Mouse (Mus musculus) lung, postnatal 0 days (tissue): ENCODE data around the gene Chia1. TPM values are rescaled to one million over a fixed set of nuclear protein-coding genes. Genes with fewer than 3 reads are reported as not detected.

Experiments used
- ATAC-seq: fragments of 200-750 bp; cut with Nextera tagmentation; 2 replicates; pipeline ENCODE4 v1.8.0; 2017; ENCODE audit warnings: moderate library complexity
- DNase-seq: peaks from one replicate; pipeline ENCODE4 v3.0.0-alpha.2; 2016; ENCODE audit warnings: low spot score
- H3K27ac ChIP-seq: fragments of 300-500 bp; sonication (generic); 2 replicates; pipeline ENCODE4 v1.5.1; 2014; ENCODE audit warnings: antibody characterized with exemption, mild to moderate bottlenecking, low read length, mixed read lengths
- H3K27me3 ChIP-seq: fragments of 300-500 bp; sonication (generic); replicated peaks from 2 replicates; pipeline ENCODE4 v1.6.1; 2014; ENCODE audit warnings: low read length, mixed read lengths; ENCODE audit not compliant: insufficient read depth
- H3K36me3 ChIP-seq: fragments of 300-500 bp; sonication (generic); 2 replicates; pipeline ENCODE4 v1.6.1; 2014; ENCODE audit warnings: low read length, mixed read lengths; ENCODE audit not compliant: insufficient read depth
- H3K4me1 ChIP-seq: fragments of 300-500 bp; sonication (generic); 2 replicates; pipeline ENCODE4 v1.6.1; 2014; ENCODE audit warnings: antibody characterized with exemption, low read depth, low read length, mixed read lengths; ENCODE audit not compliant: insufficient read depth
- H3K4me2 ChIP-seq: fragments of 300-500 bp; sonication (generic); replicated peaks from 2 replicates; pipeline ENCODE4 v1.6.1; 2014; ENCODE audit warnings: low read depth, mild to moderate bottlenecking, low read length, moderate library complexity, mixed read lengths
- H3K4me3 ChIP-seq: fragments of 300-500 bp; sonication (generic); 2 replicates; pipeline ENCODE4 v1.5.1; 2014; ENCODE audit warnings: low read depth, low read length
- H3K9ac ChIP-seq: fragments of 300-500 bp; sonication (generic); replicated peaks from 2 replicates; pipeline ENCODE4 v1.6.1; 2014; ENCODE audit warnings: low read depth, mild to moderate bottlenecking
- H3K9me3 ChIP-seq: fragments of 300-500 bp; sonication (generic); 2 replicates; pipeline ENCODE4 v1.6.1; 2016; ENCODE audit warnings: low read length, mixed read lengths
- CTCF ChIP-seq: IDR thresholded peaks from 2 replicates; pipeline ENCODE4 v1.5.1; 2016; ENCODE audit warnings: antibody characterized with exemption, mild to moderate bottlenecking
- EP300 ChIP-seq: IDR thresholded peaks from 2 replicates; pipeline ENCODE4 v1.6.1; 2016; ENCODE audit warnings: antibody characterized with exemption, mild to moderate bottlenecking, control low read depth
- WGBS: fragments of 180-500 bp; shearing (Covaris S2); extraction: QIAGEN DNeasy Blood & Tissue Kit; methylation state at CpG from one replicate; pipeline ENCODE4 v1.1.7; 2014; 5-methylcytosine and 5-hydroxymethylcytosine counted together
- polyA plus RNA-seq: library from polyadenylated mRNA; unstranded; fragments of >200 nt; fragmentation: Nextera tagmentation; extraction: Ambion mirVana; gene quantifications from 2 replicates; pipeline ENCODE4 v1.2.1, GENCODE M21; 2015

The Chia1 gene
- polyA plus RNA-seq, 1 experiment from 2014 or later: 69.6 TPM

DNA sequence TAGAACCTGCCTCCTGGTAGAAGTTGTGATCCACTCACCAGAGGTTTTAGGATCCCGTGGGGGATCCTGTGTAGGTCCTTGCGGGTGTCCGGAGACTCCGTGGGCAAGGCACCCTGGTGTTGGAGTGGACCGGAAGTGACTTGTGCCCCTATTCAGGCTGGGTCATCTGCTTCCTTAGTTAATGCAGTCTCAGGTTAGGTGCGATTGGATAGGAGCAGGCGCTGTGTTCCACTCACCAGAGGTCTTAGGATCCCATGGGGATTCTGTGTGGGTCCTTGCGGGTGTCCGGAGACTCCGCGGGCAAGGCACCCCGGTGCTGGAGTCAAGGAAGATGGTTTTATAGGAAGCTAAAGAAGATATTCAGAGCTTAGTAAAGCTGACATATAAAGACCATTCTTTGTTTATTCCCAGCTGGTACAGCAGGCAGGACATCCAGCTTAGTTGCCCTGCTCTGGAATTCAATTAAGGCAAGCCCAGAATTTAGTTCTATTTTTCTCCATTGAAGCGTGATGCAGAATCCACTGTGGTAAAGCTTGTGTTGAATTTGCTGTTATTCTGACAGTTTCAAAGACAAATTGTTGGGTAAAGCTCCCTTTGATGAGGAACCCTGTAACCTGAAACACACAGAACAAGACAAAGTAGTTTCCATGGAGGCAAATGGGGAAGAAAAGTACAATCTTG is 64.6 kb downstream of the Chia1 start:
- no peaks in the 10 kb centered on the region for H3K36me3 ChIP-seq
- no peaks in the 10 kb centered on the region for H3K27me3 ChIP-seq
- no peak overlapping the region for H3K4me2 ChIP-seq
- DNase-seq (no peak), ATAC-seq (no peak)
- no peaks in the 10 kb centered on the region for H3K4me1 ChIP-seq
- H3K27ac ChIP-seq: no peak overlapping the region
- H3K9me3 ChIP-seq: no peaks in the 10 kb centered on the region
- TF ChIP-seq CTCF (no peak), EP300 (no peak)
- no peak overlapping the region for H3K9ac ChIP-seq
- H3K4me3 ChIP-seq: no peak overlapping the region
- 80% methylated on average over 13 of the region's 13 CpGs for WGBS

Other genes with a start within 250 kb of the Chia1 start
- gene Adora3, start 242.4 kb upstream of the Chia1 start, polyA plus RNA-seq: 0.82 and 0.89 TPM in 2 replicates
- gene Tmigd3, start 242.3 kb upstream of the Chia1 start, polyA plus RNA-seq: 1.5 and 1.6 TPM in 2 replicates
- gene I830077J02Rik, start 180.6 kb upstream of the Chia1 start, polyA plus RNA-seq: 1.2 and 1.9 TPM in 2 replicates
- gene Wdr77, start 153.9 kb upstream of the Chia1 start, polyA plus RNA-seq: 45.9 and 50.0 TPM in 2 replicates
- gene Atp5f1, start 153.1 kb upstream of the Chia1 start, polyA plus RNA-seq: 352 and 364 TPM in 2 replicates
- gene Ovgp1, start 139.5 kb upstream of the Chia1 start, polyA plus RNA-seq: 0.95 and 1.0 TPM in 2 replicates
- gene Pifo, start 98.6 kb upstream of the Chia1 start, polyA plus RNA-seq: 18.5 and 23.0 TPM in 2 replicates
- gene Chil5, start 80.4 kb upstream of the Chia1 start, polyA plus RNA-seq: 0.20 and 0.30 TPM in 2 replicates
- gene Chil3, start 54.3 kb downstream of the Chia1 start, polyA plus RNA-seq: 19.2 and 19.4 TPM in 2 replicates
- not detected in 2 replicates for gene Chil4, start 106.3 kb downstream of the Chia1 start, polyA plus RNA-seq